Mouse (Mus musculus) fibroblast of lung, adult 2 months (primary cell): ENCODE results near the gene Psmb5.
A peak's percentile ranks its signal among the peaks of the same experiment; 100 is the strongest.

Source experiments
- DNase-seq: peaks from one replicate; pipeline ENCODE4 v3.0.0-alpha.2; 2011; ENCODE audit warnings: low read depth

The Psmb5 gene

GRCm38 (mm10) chr14:54592319-54592934 is 25.4 kb downstream of the Psmb5 start:
- no peak for DNase-seq

- no peak for DNase-seq
Measured at GRCm38 (mm10) chr14:54591056-54591455, 26.8 kb downstream of the Psmb5 start.

- no peak for DNase-seq
Measured at GRCm38 (mm10) chr14:54583681-54584338, 34.0 kb downstream of the Psmb5 start.

GRCm38 (mm10) chr14:54582536-54582935 is 35.3 kb downstream of the Psmb5 start:
- DNase-seq, result no peak

GRCm38 (mm10) chr14:54579638-54580037 is 38.2 kb downstream of the Psmb5 start:
- DNase-seq, result no peak

GRCm38 (mm10) chr14:54578063-54578462 is 39.8 kb downstream of the Psmb5 start:
- DNase-seq, result peak; percentile 70

- DNase-seq, result peak; percentile 65
Measured at GRCm38 (mm10) chr14:54577089-54577982, 40.5 kb downstream of the Psmb5 start, which contains the start of gene Ajuba. TSS of gene Ajuba (minus strand) at chr14:54577558.

- no peak for DNase-seq
Measured at GRCm38 (mm10) chr14:54576241-54577088, 41.4 kb downstream of the Psmb5 start.

GRCm38 (mm10) chr14:54575631-54576030 is 42.2 kb downstream of the Psmb5 start:
- DNase-seq, result no peak

- DNase-seq, result no peak
Measured at GRCm38 (mm10) chr14:54575031-54575430, 42.8 kb downstream of the Psmb5 start.

GRCm38 (mm10) chr14:54574253-54574652 is 43.6 kb downstream of the Psmb5 start:
- DNase-seq, result no peak

- peak; percentile 63 for DNase-seq
Measured at GRCm38 (mm10) chr14:54572790-54573736, 44.8 kb downstream of the Psmb5 start.

GRCm38 (mm10) chr14:54572122-54572521 is 45.7 kb downstream of the Psmb5 start:
- DNase-seq, result no peak

- no peak for DNase-seq
Measured at GRCm38 (mm10) chr14:54569451-54570392, 48.1 kb downstream of the Psmb5 start.

GRCm38 (mm10) chr14:54568694-54569414 is 49.0 kb downstream of the Psmb5 start:
- DNase-seq, result peak; percentile 53
